Comparison of ENCODE assay signal across 9 mouse cellular contexts in genomic region chr10:75797619-75798175, GRCm38 (mm10). TPM values are rescaled to one million over a fixed set of nuclear protein-coding genes. Genes with fewer than 3 reads are reported as not detected.
DNase-seq lines count a peak whose midpoint lies in the region; ATAC-seq and TF ChIP-seq lines count a peak whose summit lies in the region.
"Had no signal": no experiment of that assay in that cellular context is flagged by ENCODE, and none has a peak within 500 bp of the region (broad histone marks: within the 10 kb centered on the region; RNA-seq: fewer than 3 reads in every experiment).

No protein-coding gene starts in this region.

- intact Hi-C loops in heart, postnatal 36 days (cut with DNase I), result loop anchor here (2.0 kb wide), 1 partner anchor 35 kb away; no protein-coding TSS in a partner anchor

- H3K4me2 ChIP-seq in forebrain, embryonic 11.5 days (ENCODE audit: low read depth, low read length, severe bottlenecking), result peak overlapping the region; percentile 80
- H3K4me2 ChIP-seq in neural tube, embryonic 13.5 days, result peak overlapping the region; percentile 71

- no peaks in the 10 kb centered on the region for H3K9me3 ChIP-seq in forebrain, embryonic 11.5 days (ENCODE audit: control insufficient read depth, low read length)
- no peaks in the 10 kb centered on the region for H3K9me3 ChIP-seq in neural tube, embryonic 13.5 days

- peak; percentile 56; the same call in 1 of the 2 replicates for ATAC-seq in forebrain, embryonic 11.5 days (replicated peaks; ENCODE audit: low FRiP score)
- ATAC-seq in neural tube, embryonic 13.5 days (ENCODE audit: low read depth), result peak; percentile 70; the same call in 1 of the 2 replicates

- no peak overlapping the region for H3K27ac ChIP-seq in brown adipose tissue, adult 24 weeks (replicated peaks; ENCODE audit: low read depth, low read length)
- H3K27ac ChIP-seq in forebrain, embryonic 11.5 days (ENCODE audit: low read depth, low read length), result no peak overlapping the region
- no peak overlapping the region for H3K27ac ChIP-seq in neural tube, embryonic 13.5 days (replicated peaks)

- peak overlapping the region; percentile 76 for H3K4me3 ChIP-seq in brown adipose tissue, adult 24 weeks (ENCODE audit: insufficient read depth, low read depth, low read length)
- peak overlapping the region; percentile 43 for H3K4me3 ChIP-seq in forebrain, embryonic 11.5 days (ENCODE audit: low read depth, low read length)
- peak overlapping the region; percentile 82 for H3K4me3 ChIP-seq in lung, adult 2 months (replicated peaks; ENCODE audit: extremely low read depth, low read depth, low read length)
- peak overlapping the region; percentile 36 for H3K4me3 ChIP-seq in neural tube, embryonic 13.5 days

- no peak for TF ChIP-seq CTCF in lung, adult 2 months (IDR thresholded peaks at IDR 0.05; ENCODE audit: insufficient read depth, low read length)

- 2% methylated on average over 12 of the region's 12 CpGs for WGBS in forebrain, embryonic 11.5 days
- under 1% methylated on average over 12 of the region's 12 CpGs for WGBS in lung, adult 2 months
- WGBS in neural tube, embryonic 13.5 days, result 0% methylated on average over 12 of the region's 12 CpGs

- TF ChIP-seq POLR2A in lung, adult 2 months (IDR thresholded peaks at IDR 0.05; ENCODE audit: borderline replicate concordance, extremely low read depth, low read depth, low read length), result peak; percentile 59; the same call in 1 of the 2 replicates

- DNase-seq in MN1 (ENCODE audit: low spot score), result peak; percentile 53
- peak; percentile 55 for DNase-seq in forebrain, embryonic 11.5 days (ENCODE audit: low spot score)
- DNase-seq in heart, postnatal 36 days, result peak; percentile 64 to 69
- peak; percentile 25 to 40 for DNase-seq in layer of hippocampus, adult 18-20 months (ENCODE audit: low spot score in 2 of 2)
- DNase-seq in lung, adult 2 months, result peak; percentile 62
- DNase-seq in c-Kit-positive CD71-positive TER-119-positive erythroid progenitor cells, embryonic 14.5 days (ENCODE audit: low spot score), result no peak

- H3K9ac ChIP-seq in forebrain, embryonic 11.5 days (ENCODE audit: low read length), result peak overlapping the region; percentile 30
- peak overlapping the region; percentile 56 for H3K9ac ChIP-seq in neural tube, embryonic 13.5 days

- no peaks in the 10 kb centered on the region for H3K27me3 ChIP-seq in forebrain, embryonic 11.5 days (ENCODE audit: control insufficient read depth, insufficient read depth, low read length)
- H3K27me3 ChIP-seq in neural tube, embryonic 13.5 days, result peaks cover 22% of the 10 kb centered on the region

- no peaks in the 10 kb centered on the region for H3K36me3 ChIP-seq in forebrain, embryonic 11.5 days (ENCODE audit: control insufficient read depth, insufficient read depth, low read length)
- H3K36me3 ChIP-seq in neural tube, embryonic 13.5 days, result no peaks in the 10 kb centered on the region

- H3K4me1 ChIP-seq in brown adipose tissue, adult 24 weeks (ENCODE audit: control insufficient read depth, insufficient read depth, insufficient read length, low read length), result peaks cover 14% of the 10 kb centered on the region
- no peaks in the 10 kb centered on the region; the same call in 1 of the 2 replicates for H3K4me1 ChIP-seq in forebrain, embryonic 11.5 days (replicated peaks; ENCODE audit: control insufficient read depth, insufficient read depth, low read length)
- peaks cover 8% of the 10 kb centered on the region for H3K4me1 ChIP-seq in lung, adult 2 months (ENCODE audit: control insufficient read depth, insufficient read depth, low read length)
- peaks cover 22% of the 10 kb centered on the region for H3K4me1 ChIP-seq in neural tube, embryonic 13.5 days (replicated peaks)

RNA-seq across cellular contexts. Expression of gene Gstt1, which starts 0.7 kb away (rescaled TPM):
- polyA plus RNA-seq in brown adipose tissue, adult 24 weeks (2012; ENCODE audit: insufficient read depth, insufficient read length, missing spikeins), result 50.1 and 65.2 TPM in 2 replicates
- 4.6 and 5.2 TPM in 2 replicates for polyA plus RNA-seq in forebrain, embryonic 11.5 days (2014; fragmentation: Nextera tagmentation; extraction: Ambion mirVana)
- 10 to 100 TPM; 14.5 to 20.3 TPM for total RNA-seq in heart, postnatal 36 days (2021)
- total RNA-seq in layer of hippocampus, adult 18-20 months (2021), result 10 to 100 TPM; 10.2 to 10.3 TPM
- 163 and 178 TPM in 2 replicates for polyA plus RNA-seq in lung, adult 2 months (2012; rRNA removed)
- polyA plus RNA-seq in neural tube, embryonic 13.5 days (2015; fragmentation: Nextera tagmentation; extraction: Ambion mirVana), result 5.6 and 6.0 TPM in 2 replicates

RNA-seq across cellular contexts. Expression of gene Gstt3, which starts 16.5 kb away (rescaled TPM):
- polyA plus RNA-seq in brown adipose tissue, adult 24 weeks (2012; ENCODE audit: insufficient read depth, insufficient read length, missing spikeins), result 3.0 and 3.6 TPM in 2 replicates
- polyA plus RNA-seq in forebrain, embryonic 11.5 days (2014; fragmentation: Nextera tagmentation; extraction: Ambion mirVana), result 1.2 and 1.6 TPM in 2 replicates
- total RNA-seq in heart, postnatal 36 days (2021), result 1 to 10 TPM; 4.1 to 4.8 TPM
- total RNA-seq in layer of hippocampus, adult 18-20 months (2021), result 1 to 10 TPM; 3.7 to 5.6 TPM
- 47.8 and 63.7 TPM in 2 replicates for polyA plus RNA-seq in lung, adult 2 months (2012; rRNA removed)
- 0.96 and 1.3 TPM in 2 replicates for polyA plus RNA-seq in neural tube, embryonic 13.5 days (2015; fragmentation: Nextera tagmentation; extraction: Ambion mirVana)

RNA-seq across cellular contexts. Expression of gene Gm20441, which starts 16.9 kb away (rescaled TPM):
- not detected in 2 replicates for polyA plus RNA-seq in brown adipose tissue, adult 24 weeks (2012; ENCODE audit: insufficient read depth, insufficient read length, missing spikeins)
- not detected in 2 replicates for polyA plus RNA-seq in forebrain, embryonic 11.5 days (2014; fragmentation: Nextera tagmentation; extraction: Ambion mirVana)
- not detected for total RNA-seq in heart, postnatal 36 days (2021)
- not detected for total RNA-seq in layer of hippocampus, adult 18-20 months (2021)
- not detected in 2 replicates for polyA plus RNA-seq in lung, adult 2 months (2012; rRNA removed)
- polyA plus RNA-seq in neural tube, embryonic 13.5 days (2015; fragmentation: Nextera tagmentation; extraction: Ambion mirVana), result not detected in 2 replicates
- polyA plus RNA-seq: frontal cortex, adult 2 months had no signal

RNA-seq across cellular contexts. Expression of gene Ddt, which starts 24.5 kb away (rescaled TPM):
- polyA plus RNA-seq in brown adipose tissue, adult 24 weeks (2012; ENCODE audit: insufficient read depth, insufficient read length, missing spikeins), result 324 and 423 TPM in 2 replicates
- polyA plus RNA-seq in forebrain, embryonic 11.5 days (2014; fragmentation: Nextera tagmentation; extraction: Ambion mirVana), result 81.2 and 84.3 TPM in 2 replicates
- 100 to 1,000 TPM in 1 of 2 experiments, 10 to 100 TPM in 1; 96.7 to 104 TPM for total RNA-seq in heart, postnatal 36 days (2021)
- 10 to 100 TPM; 50.6 to 58.3 TPM for total RNA-seq in layer of hippocampus, adult 18-20 months (2021)
- polyA plus RNA-seq in lung, adult 2 months (2012; rRNA removed), result 59.7 and 65.3 TPM in 2 replicates
- 101 and 105 TPM in 2 replicates for polyA plus RNA-seq in neural tube, embryonic 13.5 days (2015; fragmentation: Nextera tagmentation; extraction: Ambion mirVana)

RNA-seq across cellular contexts. Expression of gene Gstt4, which starts 24.6 kb away (rescaled TPM):
- not detected in 2 replicates for polyA plus RNA-seq in brown adipose tissue, adult 24 weeks (2012; ENCODE audit: insufficient read depth, insufficient read length, missing spikeins)
- polyA plus RNA-seq in forebrain, embryonic 11.5 days (2014; fragmentation: Nextera tagmentation; extraction: Ambion mirVana), result not detected in 2 replicates
- total RNA-seq in heart, postnatal 36 days (2021), result not detected
- not detected for total RNA-seq in layer of hippocampus, adult 18-20 months (2021)
- polyA plus RNA-seq in lung, adult 2 months (2012; rRNA removed), result not detected in 2 replicates
- polyA plus RNA-seq in neural tube, embryonic 13.5 days (2015; fragmentation: Nextera tagmentation; extraction: Ambion mirVana), result not detected in 2 replicates
- polyA plus RNA-seq: frontal cortex, adult 2 months had no signal

Comparison
In these comparisons a context has a peak if more than half of its experiments do, and no peak if none do; other contexts are left out.
1. RNA of gene Gstt3, which starts 16.5 kb away (polyA plus RNA-seq): 47.8 to 63.7 TPM in lung, adult 2 months; 3.0 to 3.6 TPM in brown adipose tissue, adult 24 weeks, 1.2 to 1.6 TPM in forebrain, embryonic 11.5 days and 0.96 to 1.3 TPM in neural tube, embryonic 13.5 days; every median in the first group is over 10 times any median in the second.
2. Peak in every context shown above with its lines, with median percentiles within 50 percentile points of each other: H3K4me3 ChIP-seq.